Mouse (Mus musculus): ENCODE data around the gene Ncln. TPM values are rescaled to one million over a fixed set of nuclear protein-coding genes. Genes with fewer than 3 reads are reported as not detected.

Gene Ncln
- polyA plus RNA-seq, 1 experiment from 2014 or later = 56.1 TPM

DNA sequence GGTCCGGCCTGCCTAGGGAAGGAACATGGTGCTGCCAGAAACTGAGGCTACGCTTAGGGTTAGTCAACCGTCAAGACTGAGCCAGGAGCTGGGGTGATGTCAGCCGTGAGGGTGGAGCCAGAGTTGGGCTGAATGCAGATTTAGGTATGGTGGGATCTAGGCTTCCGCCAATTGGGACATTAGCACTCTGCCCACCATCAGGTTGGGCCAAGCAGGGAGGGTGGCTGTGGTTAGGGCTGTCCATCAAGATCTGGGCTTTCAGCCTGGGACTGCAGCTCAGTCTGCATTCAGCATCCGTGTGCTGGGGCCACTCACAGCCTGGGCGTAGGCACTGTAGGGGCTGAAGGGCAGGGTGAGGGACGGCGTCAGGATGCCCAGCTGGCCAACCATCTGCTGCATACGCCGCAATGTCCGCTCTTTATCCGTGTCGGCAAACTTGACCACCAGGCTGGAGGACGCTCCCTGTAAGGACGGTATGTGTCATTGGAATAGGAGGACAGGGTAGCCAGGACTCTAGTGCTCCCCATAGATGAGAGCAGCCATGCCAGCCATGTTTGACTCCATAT, 28.4 kb downstream of the Ncln start:
- Histone ChIP-seq H3K9ac (ENCODE audit: low read depth, low read length) (no peak overlapping the region), H3K27ac (no peak overlapping the region), H3K36me3 (ENCODE audit: insufficient read depth, low read length) (no peaks in the 10 kb centered on the region), H3K4me3 (replicated peaks; ENCODE audit: low read depth, low read length) (no peak overlapping the region), H3K4me1 (replicated peaks; ENCODE audit: insufficient read depth, low read length) (peaks cover 3% of the 10 kb centered on the region; the same call in 1 of the 2 replicates), H3K4me2 (ENCODE audit: low read length) (no peak overlapping the region), H3K27me3 (ENCODE audit: insufficient read depth, low read length) (peaks cover 33% of the 10 kb centered on the region), H3K9me3 (replicated peaks; ENCODE audit: low read length) (no peaks in the 10 kb centered on the region)
- 82% methylated on average over 16 of the region's 16 CpGs for WGBS
- no peak for ATAC-seq (replicated peaks; ENCODE audit: low FRiP score, low read depth)
- DNase-seq (ENCODE audit: low spot score) = no peak
- no peak for TF ChIP-seq CTCF (IDR thresholded peaks at IDR 0.05; ENCODE audit: low read depth)

DNA sequence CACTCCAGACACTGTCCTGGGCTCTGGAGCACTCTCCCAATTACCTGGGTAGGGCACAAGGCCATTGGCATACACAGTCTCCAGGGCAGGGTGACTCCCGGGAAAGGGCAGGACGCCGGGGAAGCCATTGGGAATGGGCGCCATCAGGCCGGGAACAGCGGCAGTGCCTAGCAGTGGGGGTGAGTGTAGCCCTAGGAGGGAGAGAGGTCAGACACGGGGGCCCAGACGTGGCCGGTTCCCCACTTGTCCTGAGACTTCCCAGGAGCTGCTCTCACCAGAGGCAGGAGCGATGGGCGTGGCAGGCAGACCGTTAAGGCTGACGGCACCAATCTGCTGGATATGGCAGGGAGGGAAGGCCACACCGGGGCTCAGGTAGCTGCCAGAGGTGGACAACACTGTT, 29.3 kb downstream of the Ncln start:
- Histone ChIP-seq H3K36me3 (ENCODE audit: insufficient read depth, low read length) (no peaks in the 10 kb centered on the region), H3K9ac (ENCODE audit: low read depth, low read length) (no peak overlapping the region), H3K27ac (no peak overlapping the region), H3K4me3 (replicated peaks; ENCODE audit: low read depth, low read length) (no peak overlapping the region), H3K4me1 (replicated peaks; ENCODE audit: insufficient read depth, low read length) (peaks cover 8% of the 10 kb centered on the region), H3K9me3 (replicated peaks; ENCODE audit: low read length) (no peaks in the 10 kb centered on the region), H3K4me2 (ENCODE audit: low read length) (no peak overlapping the region), H3K27me3 (ENCODE audit: insufficient read depth, low read length) (peaks cover 33% of the 10 kb centered on the region)
- ATAC-seq (replicated peaks; ENCODE audit: low FRiP score, low read depth) (no peak), DNase-seq (ENCODE audit: low spot score) (no peak)
- no peak for TF ChIP-seq CTCF (IDR thresholded peaks at IDR 0.05; ENCODE audit: low read depth)
- 49% methylated on average over 14 of the region's 14 CpGs for WGBS

DNA sequence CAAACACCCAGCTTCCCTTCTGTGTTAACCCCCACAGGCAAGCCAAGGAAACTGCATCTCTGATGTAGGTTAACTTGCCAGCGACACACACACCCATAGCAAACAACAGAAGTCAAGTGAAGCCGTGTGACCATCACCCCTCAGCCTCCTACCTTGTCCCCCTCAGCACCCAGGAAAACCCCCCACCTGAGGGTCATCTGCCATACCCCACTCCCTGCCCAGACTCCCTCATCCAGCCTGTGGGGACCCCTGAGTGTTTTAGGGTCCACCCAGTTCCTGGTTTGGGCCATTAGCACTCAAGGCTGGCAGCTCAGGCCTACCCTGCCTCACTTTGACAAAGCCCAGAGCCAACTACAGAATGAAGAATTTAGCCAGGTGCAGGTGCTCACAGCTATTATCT, 30.1 kb downstream of the Ncln start:
- H3K27me3 ChIP-seq (ENCODE audit: insufficient read depth, low read length) = peaks cover 30% of the 10 kb centered on the region
- no peak for ATAC-seq (replicated peaks; ENCODE audit: low FRiP score, low read depth)

DNA sequence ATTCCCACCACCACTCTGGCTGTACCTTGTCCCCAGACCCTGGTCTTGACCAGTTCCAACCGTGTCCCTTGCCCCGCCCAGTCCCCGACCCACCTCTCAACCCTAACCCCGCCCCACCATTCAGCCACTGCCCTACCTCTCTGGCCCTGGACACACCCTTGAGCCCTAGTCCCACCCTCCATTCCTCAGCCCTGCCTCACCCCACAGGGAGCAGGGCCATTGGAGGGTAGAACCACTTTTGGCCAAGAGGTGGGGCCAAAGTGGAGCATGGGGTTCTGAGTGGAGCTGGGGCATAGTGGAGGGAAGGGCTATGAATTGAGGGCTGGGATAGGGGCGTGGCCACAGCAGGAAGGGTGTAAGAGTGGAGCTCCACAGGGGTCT, 30.9 kb downstream of the Ncln start:
- no peak overlapping the region for H3K4me3 ChIP-seq (replicated peaks; ENCODE audit: low read depth, low read length)
- peak; percentile 66 for ATAC-seq (replicated peaks; ENCODE audit: low FRiP score, low read depth)

More for the DNA sequence above, 30.1 kb downstream of the Ncln start:
- Histone ChIP-seq H3K4me1 (replicated peaks; ENCODE audit: insufficient read depth, low read length) (peaks cover 9% of the 10 kb centered on the region), H3K36me3 (ENCODE audit: insufficient read depth, low read length) (no peaks in the 10 kb centered on the region), H3K4me3 (replicated peaks; ENCODE audit: low read depth, low read length) (no peak overlapping the region), H3K27ac (no peak overlapping the region), H3K9me3 (replicated peaks; ENCODE audit: low read length) (no peaks in the 10 kb centered on the region), H3K9ac (ENCODE audit: low read depth, low read length) (no peak overlapping the region), H3K4me2 (ENCODE audit: low read length) (no peak overlapping the region)
- no peak for TF ChIP-seq CTCF (IDR thresholded peaks at IDR 0.05; ENCODE audit: low read depth)
- no peak for DNase-seq (ENCODE audit: low spot score)
- WGBS = 83% methylated on average over 2 of the region's 2 CpGs

DNA sequence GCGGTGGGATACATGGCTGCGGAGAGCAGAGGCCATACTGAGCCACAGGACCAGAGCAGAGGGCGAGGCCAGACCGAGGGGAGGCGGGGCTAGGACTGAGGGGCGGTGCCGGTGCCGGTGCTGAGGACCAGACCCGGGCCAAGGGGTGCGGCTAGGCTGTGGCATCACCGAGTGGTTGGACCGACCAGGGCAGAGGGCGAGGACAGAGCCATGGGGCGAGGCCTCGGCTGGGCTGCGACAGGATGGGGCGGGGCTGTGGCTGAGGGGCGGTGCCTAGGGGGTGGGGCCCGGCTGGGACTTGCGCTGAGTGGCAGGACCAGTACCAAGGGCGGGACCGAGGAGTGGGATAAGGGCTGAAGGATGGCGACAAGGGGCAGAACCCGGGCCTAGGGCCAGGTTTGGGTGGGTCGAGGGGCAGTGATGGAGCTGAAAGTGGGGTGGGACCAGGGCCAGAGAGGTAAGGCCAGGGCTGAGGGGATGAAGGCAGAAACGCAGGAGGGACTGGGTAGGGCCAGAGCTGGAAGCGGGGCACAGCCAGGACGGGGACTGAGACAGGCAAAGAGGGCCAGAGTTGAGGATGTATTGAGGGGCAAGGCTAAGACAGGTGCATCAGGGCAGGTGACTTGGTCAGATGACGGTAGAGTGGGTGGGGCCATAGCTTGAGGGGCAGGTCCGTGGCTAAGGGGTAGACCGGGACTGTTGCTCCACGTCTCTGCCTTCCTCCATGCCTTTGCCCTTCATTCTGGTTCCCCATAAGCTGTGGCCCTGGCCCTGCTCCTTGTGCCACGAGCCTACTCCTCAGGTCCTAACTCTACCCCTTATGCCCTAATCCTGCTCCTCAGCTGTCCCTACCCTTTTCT, 31.6 kb downstream of the Ncln start:
- H3K36me3 ChIP-seq (ENCODE audit: insufficient read depth, low read length) = no peaks in the 10 kb centered on the region
- H3K4me2 ChIP-seq (ENCODE audit: low read length) = peak overlapping the region; percentile 50
- H3K27ac ChIP-seq = no peak overlapping the region
- peak; percentile 87 for ATAC-seq (replicated peaks; ENCODE audit: low FRiP score, low read depth)
- peaks cover 36% of the 10 kb centered on the region for H3K27me3 ChIP-seq (ENCODE audit: insufficient read depth, low read length)
- DNase-seq (ENCODE audit: low spot score) = peak; percentile 68
- H3K4me3 ChIP-seq (replicated peaks; ENCODE audit: low read depth, low read length) = peak overlapping the region; percentile 27; the same call in 1 of the 2 replicates
- WGBS = 4% methylated on average over 33 of the region's 33 CpGs
- peaks cover 9% of the 10 kb centered on the region for H3K4me1 ChIP-seq (replicated peaks; ENCODE audit: insufficient read depth, low read length)
- H3K9ac ChIP-seq (ENCODE audit: low read depth, low read length) = 0 out of 2 replicates have a peak overlapping the region, but pooled peaks have one; percentile 20
- TF ChIP-seq CTCF (IDR thresholded peaks at IDR 0.05; ENCODE audit: low read depth) = no peak
- no peaks in the 10 kb centered on the region for H3K9me3 ChIP-seq (replicated peaks; ENCODE audit: low read length)

More for the DNA sequence above, 30.9 kb downstream of the Ncln start:
- Histone ChIP-seq H3K9ac (ENCODE audit: low read depth, low read length) (no peak overlapping the region), H3K9me3 (replicated peaks; ENCODE audit: low read length) (no peaks in the 10 kb centered on the region), H3K4me1 (replicated peaks; ENCODE audit: insufficient read depth, low read length) (peaks cover 9% of the 10 kb centered on the region), H3K27ac (no peak overlapping the region), H3K36me3 (ENCODE audit: insufficient read depth, low read length) (no peaks in the 10 kb centered on the region), H3K27me3 (ENCODE audit: insufficient read depth, low read length) (peaks cover 36% of the 10 kb centered on the region), H3K4me2 (ENCODE audit: low read length) (no peak overlapping the region)
- 5% methylated on average over 5 of the region's 5 CpGs for WGBS
- peak; percentile 15 for DNase-seq (ENCODE audit: low spot score)
- TF ChIP-seq CTCF (IDR thresholded peaks at IDR 0.05; ENCODE audit: low read depth) = no peak

DNA sequence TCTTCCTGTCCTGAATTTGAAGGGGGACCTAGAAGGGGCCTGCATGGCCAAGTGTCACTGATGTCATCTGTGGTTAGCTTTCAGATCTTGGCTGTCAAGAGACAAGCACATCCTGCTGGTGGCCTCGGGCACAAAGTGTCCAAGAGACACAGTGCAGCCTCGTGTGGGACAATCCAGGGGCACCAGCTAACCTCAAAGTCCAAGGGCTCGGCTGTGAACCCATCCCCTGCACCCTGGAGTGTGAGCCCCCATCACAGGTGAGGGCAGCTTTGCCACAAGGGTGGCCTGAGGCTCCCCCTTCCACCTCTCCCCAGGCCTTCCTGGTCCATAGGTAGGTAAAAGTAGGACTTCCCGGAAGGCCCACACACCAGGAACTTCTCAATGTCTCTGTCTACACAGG, 32.7 kb downstream of the Ncln start:
- H3K4me3 ChIP-seq (replicated peaks; ENCODE audit: low read depth, low read length) = no peak overlapping the region
- ATAC-seq (replicated peaks; ENCODE audit: low FRiP score, low read depth) = no peak
- DNase-seq (ENCODE audit: low spot score) = no peak
- H3K4me1 ChIP-seq (replicated peaks; ENCODE audit: insufficient read depth, low read length) = peaks cover 9% of the 10 kb centered on the region
- TF ChIP-seq CTCF (IDR thresholded peaks at IDR 0.05; ENCODE audit: low read depth) = no peak
- no peak overlapping the region for H3K27ac ChIP-seq
- no peaks in the 10 kb centered on the region for H3K9me3 ChIP-seq (replicated peaks; ENCODE audit: low read length)
- no peak overlapping the region for H3K9ac ChIP-seq (ENCODE audit: low read depth, low read length)
- H3K4me2 ChIP-seq (ENCODE audit: low read length) = no peak overlapping the region
- 64% methylated on average over 4 of the region's 4 CpGs for WGBS
- peaks cover 44% of the 10 kb centered on the region for H3K27me3 ChIP-seq (ENCODE audit: insufficient read depth, low read length)
- no peaks in the 10 kb centered on the region for H3K36me3 ChIP-seq (ENCODE audit: insufficient read depth, low read length)
